Mouse (Mus musculus) yolk sac, embryonic 10.5 days (tissue): ENCODE measurements around the gene Dusp11.
"Not testable (repeated sequence)": the region's sequence is repeated elsewhere in the genome, so short reads cannot be mapped to it uniquely, and the experiment has no call there.

ENCODE experiments used
- DNase-seq: peaks from one replicate; pipeline ENCODE4 v3.0.0-alpha.2; 2017; ENCODE audit warnings: low spot score

The Dusp11 gene

GRCm38 (mm10) chr6:85935646-85936045, 25.8 kb downstream of the Dusp11 start:
- no peak for DNase-seq

- peak; percentile 22 for DNase-seq
Measured at GRCm38 (mm10) chr6:85934047-85934446, 27.4 kb downstream of the Dusp11 start.

GRCm38 (mm10) chr6:85929312-85929711, 32.2 kb downstream of the Dusp11 start:
- DNase-seq: peak; percentile 79

GRCm38 (mm10) chr6:85927476-85928464, 33.7 kb downstream of the Dusp11 start:
- DNase-seq: peak; percentile 71

GRCm38 (mm10) chr6:85926709-85927108, 34.8 kb downstream of the Dusp11 start:
- no peak for DNase-seq

- no peak for DNase-seq
Measured at GRCm38 (mm10) chr6:85923643-85924042, 37.8 kb downstream of the Dusp11 start.

GRCm38 (mm10) chr6:85919401-85919800, 42.1 kb downstream of the Dusp11 start:
- no peak for DNase-seq

GRCm38 (mm10) chr6:85918341-85918740, 43.1 kb downstream of the Dusp11 start:
- not testable (repeated sequence) for DNase-seq

- no peak for DNase-seq
Measured at GRCm38 (mm10) chr6:85916596-85916995, 44.9 kb downstream of the Dusp11 start.

- peak; percentile 91 for DNase-seq
Measured at GRCm38 (mm10) chr6:85915539-85916513, 45.6 kb downstream of the Dusp11 start, which contains the start of gene Nat8f1. TSS of gene Nat8f1 (minus strand) at chr6:85915687.

GRCm38 (mm10) chr6:85915141-85915538, 46.3 kb downstream of the Dusp11 start:
- DNase-seq: no peak

- no peak for DNase-seq
Measured at GRCm38 (mm10) chr6:85911587-85911986, 49.9 kb downstream of the Dusp11 start, which contains the start of gene Tprkb. TSS of gene Tprkb (plus strand) at chr6:85911865.

GRCm38 (mm10) chr6:85909704-85910103, 51.8 kb downstream of the Dusp11 start:
- DNase-seq: no peak

GRCm38 (mm10) chr6:85908341-85908740, 53.1 kb downstream of the Dusp11 start:
- no peak for DNase-seq

GRCm38 (mm10) chr6:85906911-85907351, 54.5 kb downstream of the Dusp11 start:
- not testable (repeated sequence) for DNase-seq

- peak; percentile 53 for DNase-seq
Measured at GRCm38 (mm10) chr6:85904642-85905061, 56.8 kb downstream of the Dusp11 start, which contains the start of gene Nat8f4. TSS of gene Nat8f4 (minus strand) at chr6:85904884.

- no peak for DNase-seq
Measured at GRCm38 (mm10) chr6:85902303-85902702, 59.2 kb downstream of the Dusp11 start.

GRCm38 (mm10) chr6:85898596-85899475, 62.6 kb downstream of the Dusp11 start:
- DNase-seq: not testable (repeated sequence)

- DNase-seq: peak; percentile 6
Measured at GRCm38 (mm10) chr6:85895061-85895648, 66.3 kb downstream of the Dusp11 start.
